Mouse (Mus musculus): ENCODE results near the gene BC048671. TPM values are rescaled to one million over a fixed set of nuclear protein-coding genes. Genes with fewer than 3 reads are reported as not detected.

The BC048671 gene
- polyA plus RNA-seq, 1 experiment from 2014 or later: not detected

- H3K4me1 ChIP-seq (ENCODE audit: control insufficient read depth, insufficient read depth, low read length): no peaks in the 10 kb centered on the region
- no peak overlapping the region for H3K27ac ChIP-seq (ENCODE audit: low read length)
- no peak overlapping the region for H3K4me3 ChIP-seq (replicated peaks; ENCODE audit: low read length)
- WGBS: 65% methylated on average over 2 of the region's 2 CpGs
- H3K36me3 ChIP-seq (ENCODE audit: control insufficient read depth, insufficient read depth, low read length): no peaks in the 10 kb centered on the region
- H3K9ac ChIP-seq (ENCODE audit: low read length): no peak overlapping the region
- no peak overlapping the region for H3K4me2 ChIP-seq (ENCODE audit: low read depth, low read length)
- H3K9me3 ChIP-seq (replicated peaks; ENCODE audit: control insufficient read depth, low read length): no peaks in the 10 kb centered on the region
- no peaks in the 10 kb centered on the region for H3K27me3 ChIP-seq (ENCODE audit: control insufficient read depth, insufficient read depth, low read length)
- ATAC-seq (ENCODE audit: insufficient read depth, low FRiP score): no peak
These were observed 41.3 kb downstream of the BC048671 start for GRCm38 (mm10) chr6:90342343-90342742.

DNA sequence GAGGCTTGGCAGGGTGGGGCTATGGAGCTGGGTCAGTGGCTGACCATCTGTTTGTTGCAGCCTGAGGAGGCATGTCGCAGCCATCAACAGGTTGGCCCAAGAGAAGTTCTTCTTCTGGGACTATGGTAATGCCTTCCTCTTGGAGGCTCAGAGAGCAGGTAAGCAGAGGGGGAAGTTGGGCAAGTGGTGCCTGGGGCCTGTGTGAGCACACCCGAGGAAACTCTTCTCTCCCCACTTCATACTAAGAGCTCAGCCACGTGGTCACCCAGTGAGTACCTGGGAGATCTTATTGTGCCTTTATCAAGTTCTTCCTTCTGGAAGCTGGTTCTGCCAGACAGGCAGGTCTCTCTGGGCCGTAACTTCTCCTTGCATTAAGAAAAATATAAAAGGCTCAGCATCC lies 46.2 kb downstream of the BC048671 start:
- H3K4me3 ChIP-seq (replicated peaks; ENCODE audit: low read length): no peak overlapping the region
- H3K4me1 ChIP-seq (ENCODE audit: control insufficient read depth, insufficient read depth, low read length): no peaks in the 10 kb centered on the region
- 0 out of 2 replicates have a peak overlapping the region, but pooled peaks have one; percentile 9 for H3K27ac ChIP-seq (ENCODE audit: low read length)
- no peak overlapping the region for H3K4me2 ChIP-seq (ENCODE audit: low read depth, low read length)
- no peak overlapping the region for H3K9ac ChIP-seq (ENCODE audit: low read length)
- H3K27me3 ChIP-seq (ENCODE audit: control insufficient read depth, insufficient read depth, low read length): no peaks in the 10 kb centered on the region
- 68% methylated on average over 4 of the region's 4 CpGs for WGBS
- no peaks in the 10 kb centered on the region for H3K9me3 ChIP-seq (replicated peaks; ENCODE audit: control insufficient read depth, low read length)
- no peak for ATAC-seq (ENCODE audit: insufficient read depth, low FRiP score)
- no peaks in the 10 kb centered on the region for H3K36me3 ChIP-seq (ENCODE audit: control insufficient read depth, insufficient read depth, low read length)

GRCm38 (mm10) chr6:90348500-90348899 lies 47.5 kb downstream of the BC048671 start:
- 68% methylated on average over 4 of the region's 4 CpGs for WGBS
- no peak overlapping the region for H3K27ac ChIP-seq (ENCODE audit: low read length)

GRCm38 (mm10) chr6:90350011-90350410 lies 49.0 kb downstream of the BC048671 start:
- 56% methylated on average over 2 of the region's 2 CpGs for WGBS

More at GRCm38 (mm10) chr6:90348500-90348899, 47.5 kb downstream of the BC048671 start:
- H3K9me3 ChIP-seq (replicated peaks; ENCODE audit: control insufficient read depth, low read length): no peaks in the 10 kb centered on the region
- no peaks in the 10 kb centered on the region for H3K4me1 ChIP-seq (ENCODE audit: control insufficient read depth, insufficient read depth, low read length)
- H3K36me3 ChIP-seq (ENCODE audit: control insufficient read depth, insufficient read depth, low read length): no peaks in the 10 kb centered on the region
- H3K27me3 ChIP-seq (ENCODE audit: control insufficient read depth, insufficient read depth, low read length): no peaks in the 10 kb centered on the region
- H3K4me3 ChIP-seq (replicated peaks; ENCODE audit: low read length): no peak overlapping the region
- no peak for ATAC-seq (ENCODE audit: insufficient read depth, low FRiP score)
- H3K4me2 ChIP-seq (ENCODE audit: low read depth, low read length): no peak overlapping the region
- no peak overlapping the region for H3K9ac ChIP-seq (ENCODE audit: low read length)

More at GRCm38 (mm10) chr6:90350011-90350410, 49.0 kb downstream of the BC048671 start:
- H3K4me2 ChIP-seq (ENCODE audit: low read depth, low read length): no peak overlapping the region
- ATAC-seq (ENCODE audit: insufficient read depth, low FRiP score): no peak
- H3K27me3 ChIP-seq (ENCODE audit: control insufficient read depth, insufficient read depth, low read length): no peaks in the 10 kb centered on the region
- H3K4me3 ChIP-seq (replicated peaks; ENCODE audit: low read length): no peak overlapping the region
- H3K9ac ChIP-seq (ENCODE audit: low read length): no peak overlapping the region
- H3K36me3 ChIP-seq (ENCODE audit: control insufficient read depth, insufficient read depth, low read length): no peaks in the 10 kb centered on the region
- no peak overlapping the region for H3K27ac ChIP-seq (ENCODE audit: low read length)
- H3K9me3 ChIP-seq (replicated peaks; ENCODE audit: control insufficient read depth, low read length): no peaks in the 10 kb centered on the region
- H3K4me1 ChIP-seq (ENCODE audit: control insufficient read depth, insufficient read depth, low read length): no peaks in the 10 kb centered on the region

Other genes with a start within 250 kb of the BC048671 start
- gene Vmn1r49, start 222.7 kb upstream of the BC048671 start, polyA plus RNA-seq (2015; fragmentation: Nextera tagmentation; extraction: Ambion mirVana): not detected in 2 replicates
- not detected in 2 replicates for gene Vmn1r50, start 199.8 kb upstream of the BC048671 start, polyA plus RNA-seq (2015; fragmentation: Nextera tagmentation; extraction: Ambion mirVana)
- gene Vmn1r51, start 178.6 kb upstream of the BC048671 start, polyA plus RNA-seq (2015; fragmentation: Nextera tagmentation; extraction: Ambion mirVana): not detected in 2 replicates
- gene Vmn1r52, start 126.4 kb upstream of the BC048671 start, polyA plus RNA-seq (2015; fragmentation: Nextera tagmentation; extraction: Ambion mirVana): not detected in 2 replicates
- not detected in 2 replicates for gene V1ra8, start 98.4 kb upstream of the BC048671 start, polyA plus RNA-seq (2015; fragmentation: Nextera tagmentation; extraction: Ambion mirVana)
- gene Vmn1r53, start 76.8 kb upstream of the BC048671 start, polyA plus RNA-seq (2015; fragmentation: Nextera tagmentation; extraction: Ambion mirVana): not detected in 2 replicates
- not detected in 2 replicates for gene Vmn1r54, start 54.9 kb upstream of the BC048671 start, polyA plus RNA-seq (2015; fragmentation: Nextera tagmentation; extraction: Ambion mirVana)
- gene Chst13, start 24.0 kb downstream of the BC048671 start, polyA plus RNA-seq (2015; fragmentation: Nextera tagmentation; extraction: Ambion mirVana): 0.67 and 1.2 TPM in 2 replicates
- gene Uroc1, start 32.1 kb downstream of the BC048671 start, polyA plus RNA-seq (2015; fragmentation: Nextera tagmentation; extraction: Ambion mirVana): 1.2 and 1.3 TPM in 2 replicates
- 4.5 and 4.7 TPM in 2 replicates for gene Zxdc, start 68.3 kb downstream of the BC048671 start, polyA plus RNA-seq (2015; fragmentation: Nextera tagmentation; extraction: Ambion mirVana)
- 0.31 and 0.46 TPM in 2 replicates for gene Cfap100, start 127.6 kb downstream of the BC048671 start, polyA plus RNA-seq (2015; fragmentation: Nextera tagmentation; extraction: Ambion mirVana)
- 8.8 and 10.2 TPM in 2 replicates for gene Klf15, start 161.4 kb downstream of the BC048671 start, polyA plus RNA-seq (2015; fragmentation: Nextera tagmentation; extraction: Ambion mirVana)
- 13.1 and 14.9 TPM in 2 replicates for gene Aldh1l1, start 185.2 kb downstream of the BC048671 start, polyA plus RNA-seq (2015; fragmentation: Nextera tagmentation; extraction: Ambion mirVana)

All from stomach, embryonic 16.5 days (tissue).